Mouse (Mus musculus) T-helper 1 cell (primary cell): ENCODE measurements around the gene Abhd14b.

Source experiments
- in situ Hi-C: fragments of 300-600 bp; cut with MboI, MseI; formaldehyde crosslinking; loops from one replicate; pipeline ENCODE4 v1.15.1; 2025; ENCODE audit warnings: high pct_unique_total_duplicates

Abhd14b gene

GRCm38 (mm10) chr9:106447348-106447747 lies at the start of gene Abhd14b, which contains the start of gene Abhd14a:
Gene Abhd14b, plus strand, starts transcription at chr9:106447459.
Gene Abhd14a, minus strand, starts transcription at chr9:106447678.
- in situ Hi-C loops: no loop called here

GRCm38 (mm10) chr9:106397733-106398132 lies 49.5 kb upstream of the Abhd14b start:
- in situ Hi-C loops: no loop called here

GRCm38 (mm10) chr9:106398667-106399311 lies 48.5 kb upstream of the Abhd14b start:
- in situ Hi-C loops: no loop called here

DNA sequence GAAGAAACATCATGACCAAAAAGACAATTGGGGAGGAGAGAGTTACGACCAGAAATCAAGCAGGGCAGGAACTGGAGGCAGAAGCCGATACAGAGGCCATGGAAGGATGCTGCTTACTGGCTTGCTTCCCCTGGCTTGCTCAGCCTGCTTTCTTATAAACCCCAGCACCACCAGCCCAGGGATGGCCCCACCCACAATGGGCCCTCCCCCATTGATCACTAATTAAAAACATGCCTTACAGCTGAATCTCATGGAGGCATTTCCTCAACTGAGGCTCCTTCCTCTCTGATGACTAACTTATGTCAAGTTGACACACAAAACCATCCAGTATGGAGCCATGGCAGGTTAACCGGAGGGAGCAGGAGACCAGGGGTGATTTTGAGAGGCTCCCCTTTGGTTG lies 47.5 kb upstream of the Abhd14b start:
- in situ Hi-C loops: loop anchor here (25.0 kb wide), 1 partner anchor 738 kb away; no protein-coding TSS in a partner anchor

DNA sequence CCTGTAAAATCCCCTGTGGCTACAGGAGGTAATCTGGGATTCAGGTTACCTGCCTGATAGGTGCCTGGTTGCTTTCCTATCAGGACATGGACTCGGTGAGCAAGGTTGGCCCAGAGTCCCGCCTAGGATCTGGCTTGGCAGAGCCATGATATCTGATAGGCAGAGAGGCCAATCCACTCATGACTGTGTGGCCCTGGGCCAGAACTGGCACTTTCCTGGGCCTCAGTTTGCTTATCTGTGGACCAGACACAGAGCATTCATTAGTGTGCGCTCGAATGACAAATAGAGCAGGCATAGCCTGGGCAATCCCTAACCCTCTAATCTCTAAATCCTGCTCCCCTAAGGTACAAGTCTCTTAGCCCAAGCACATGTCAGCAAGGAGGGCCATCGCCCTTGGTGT lies 45.1 kb upstream of the Abhd14b start:
- in situ Hi-C loops: loop anchor here (25.0 kb wide), 1 partner anchor 740 kb away; no protein-coding TSS in a partner anchor

DNA sequence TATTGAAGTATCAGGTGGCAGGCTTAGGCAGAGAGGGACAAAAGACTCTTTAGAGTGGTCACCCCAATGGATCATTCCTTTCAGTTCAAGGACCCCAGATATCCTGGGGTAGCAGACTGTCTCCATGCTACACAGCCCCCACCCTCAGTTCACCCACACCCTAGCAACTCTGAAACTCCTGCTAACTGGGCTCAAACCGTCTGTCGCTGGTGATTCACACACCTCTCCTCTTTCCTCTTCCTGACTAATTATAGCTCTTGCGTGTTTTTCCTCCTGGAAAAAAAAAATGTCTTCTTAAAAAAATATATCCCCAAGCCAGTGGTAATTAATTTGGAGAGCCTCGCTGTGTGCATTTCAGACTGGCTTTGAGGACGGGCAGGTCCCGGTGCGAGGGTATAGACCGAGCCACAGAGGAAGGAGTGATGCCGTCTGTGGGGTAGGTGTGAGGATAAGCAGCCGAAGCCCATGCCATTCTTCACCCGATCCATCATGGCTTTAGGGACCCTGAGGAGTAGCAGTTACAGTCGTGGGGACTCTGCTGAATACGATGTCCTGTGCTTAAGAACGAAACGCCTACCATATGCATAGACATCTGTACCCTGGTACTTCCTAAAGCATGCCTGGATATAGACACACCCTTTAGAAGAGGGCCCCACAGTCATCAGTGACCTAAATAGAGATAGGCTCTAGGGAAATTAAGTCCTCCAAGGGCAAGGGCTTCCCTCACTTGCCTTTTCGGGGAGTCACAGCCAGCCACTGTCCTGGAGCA lies 44.5 kb upstream of the Abhd14b start:
- in situ Hi-C loops: loop anchor here (25.0 kb wide), 1 partner anchor 740 kb away; no protein-coding TSS in a partner anchor

DNA sequence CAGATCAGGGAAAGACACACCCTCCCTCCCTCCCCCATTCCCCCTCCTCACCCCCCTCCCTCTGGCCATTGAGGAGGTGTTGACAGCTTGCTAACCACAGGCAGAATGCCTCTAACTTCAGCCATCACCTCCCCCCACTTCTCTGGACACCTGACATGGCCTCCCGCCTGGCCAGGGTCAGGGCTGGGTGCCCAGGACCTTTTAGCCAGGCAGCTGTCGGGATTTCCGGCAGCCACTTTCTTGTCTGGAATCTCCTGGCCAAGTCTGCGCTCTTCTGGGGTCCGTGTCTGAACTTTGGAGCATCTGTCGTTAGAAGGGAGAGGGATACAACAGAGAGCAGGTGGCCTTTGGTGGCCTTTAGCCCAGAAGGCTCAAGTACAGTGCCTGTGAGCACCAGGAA lies 42.0 kb upstream of the Abhd14b start:
- in situ Hi-C loops: loop anchor here (25.0 kb wide), 1 partner anchor 743 kb away; no protein-coding TSS in a partner anchor

DNA sequence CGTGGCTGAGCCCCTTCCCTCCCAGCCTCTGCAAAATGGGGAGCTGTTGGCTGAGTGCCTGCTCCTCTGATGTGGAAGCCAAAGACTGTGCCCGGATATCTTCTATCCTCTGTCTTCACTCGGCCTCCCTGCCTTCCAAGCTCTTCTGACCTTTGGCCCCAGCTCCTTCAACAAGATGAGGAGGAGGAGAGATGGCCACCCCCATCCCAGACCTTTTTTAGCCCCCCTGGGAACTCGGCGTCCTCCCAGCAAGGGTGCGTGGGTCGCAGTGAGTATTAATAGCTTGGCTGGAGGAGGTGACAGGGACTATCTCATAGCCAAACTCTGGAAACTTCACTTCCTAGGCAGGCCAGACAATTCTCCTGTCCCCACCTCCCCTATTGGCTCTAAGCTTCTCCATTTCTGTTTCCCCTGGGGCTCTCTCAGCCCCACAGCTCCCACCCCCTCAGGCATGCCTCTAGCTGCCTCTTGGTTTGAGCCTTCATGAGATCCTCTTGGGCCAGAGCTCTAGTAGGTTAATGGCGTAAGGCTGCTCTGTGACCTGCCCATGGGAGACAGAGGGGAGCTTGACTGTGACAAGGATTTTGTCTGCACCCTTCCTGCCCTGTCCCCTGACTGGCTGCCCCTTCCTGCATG lies 40.7 kb upstream of the Abhd14b start:
- in situ Hi-C loops: loop anchor here (25.0 kb wide), 1 partner anchor 744 kb away; no protein-coding TSS in a partner anchor

DNA sequence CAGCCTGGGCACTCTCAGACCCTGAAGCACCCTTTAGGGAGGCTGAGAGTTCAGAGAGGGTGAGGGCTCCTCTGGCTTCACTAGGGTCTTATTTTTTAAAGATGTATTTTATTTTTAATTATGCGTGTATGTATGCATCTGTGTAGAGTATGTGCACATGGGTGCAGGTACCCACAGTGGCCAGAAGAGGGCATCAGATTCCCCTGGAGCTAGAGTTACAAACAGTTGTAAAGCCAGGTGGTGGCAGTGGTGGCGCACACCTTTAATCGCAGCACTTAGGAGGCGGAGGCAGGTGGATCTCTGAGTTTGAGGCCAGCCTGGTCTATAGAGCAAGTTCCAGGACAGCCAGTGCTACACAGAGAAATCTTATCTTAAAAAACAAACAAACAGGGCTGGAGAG lies 38.2 kb upstream of the Abhd14b start:
- in situ Hi-C loops: loop anchor here (25.0 kb wide), 1 partner anchor 747 kb away; no protein-coding TSS in a partner anchor

DNA sequence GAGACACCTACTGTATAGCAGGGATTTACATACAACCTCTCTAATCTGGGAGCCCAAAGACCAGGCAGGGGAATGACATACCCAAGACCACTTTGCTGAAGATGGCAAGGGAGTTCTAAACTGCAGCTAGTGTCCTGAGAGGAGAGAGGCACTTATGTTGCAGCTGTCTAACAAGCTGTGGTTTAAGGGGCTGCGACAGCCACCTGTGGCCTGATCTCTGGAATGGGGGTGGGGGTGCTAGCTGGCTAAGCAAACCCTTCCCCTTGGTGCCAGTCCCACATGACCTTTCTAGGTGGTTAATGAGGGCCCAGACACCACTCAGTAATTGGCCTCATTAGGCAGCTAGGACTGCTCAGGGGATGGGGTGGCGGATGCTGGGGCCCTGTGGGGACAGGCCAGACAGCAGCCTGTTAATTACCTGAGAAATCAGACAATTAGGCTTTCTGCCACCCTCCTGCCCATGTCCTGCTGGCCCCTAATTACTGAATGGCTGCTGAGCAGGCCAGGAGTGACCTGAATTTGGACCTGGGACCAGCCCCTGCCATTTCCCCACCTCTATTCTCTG lies 37.1 kb upstream of the Abhd14b start:
- in situ Hi-C loops: loop anchor here (25.0 kb wide), 1 partner anchor 748 kb away; no protein-coding TSS in a partner anchor

DNA sequence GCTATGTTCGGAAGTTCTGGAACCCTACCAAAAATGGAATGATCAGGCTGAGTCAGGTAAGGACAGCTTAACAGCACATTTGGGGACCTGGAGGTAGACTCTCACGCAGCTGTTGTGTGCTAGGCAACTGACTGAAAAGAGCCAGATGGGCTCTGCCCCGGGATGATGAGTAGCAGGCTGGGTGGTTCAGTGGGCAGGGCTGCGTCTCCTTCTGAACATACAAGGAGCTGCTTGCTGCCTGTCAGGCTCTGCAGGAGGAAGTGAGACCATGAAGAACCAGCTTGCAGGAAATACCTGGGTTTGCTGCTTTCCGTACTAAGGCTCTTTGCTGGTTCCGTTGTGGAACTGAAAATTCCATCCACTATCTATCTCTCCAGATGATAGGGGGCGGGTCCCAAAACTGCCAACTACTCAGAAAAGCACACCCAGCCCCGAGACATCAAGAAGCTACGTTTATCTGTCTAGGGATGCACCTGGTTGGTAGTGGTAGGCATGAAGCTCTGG lies 36.1 kb upstream of the Abhd14b start:
- in situ Hi-C loops: loop anchor here (25.0 kb wide), 1 partner anchor 749 kb away; no protein-coding TSS in a partner anchor

DNA sequence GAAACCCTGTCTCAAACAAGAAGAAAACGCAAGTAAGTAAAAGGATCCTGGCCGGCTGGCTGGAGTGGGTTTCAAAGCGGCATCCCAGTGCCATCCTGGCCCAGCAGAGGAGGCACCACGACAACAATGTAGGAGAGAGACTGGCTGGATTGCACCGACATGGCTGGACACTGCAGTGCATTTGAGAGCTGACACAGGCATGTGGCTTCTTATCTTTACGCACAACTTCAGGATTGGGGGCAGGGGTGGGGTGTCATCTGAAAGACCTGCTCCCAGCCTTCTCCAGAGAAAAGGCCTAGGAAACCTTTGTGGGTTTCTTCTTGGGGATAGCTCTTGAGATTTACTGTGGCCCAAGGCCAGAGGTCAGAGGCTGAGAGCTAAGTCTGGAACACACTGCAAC lies 35.5 kb upstream of the Abhd14b start:
- in situ Hi-C loops: loop anchor here (25.0 kb wide), 1 partner anchor 749 kb away; no protein-coding TSS in a partner anchor

GRCm38 (mm10) chr9:106412210-106412609 lies 35.0 kb upstream of the Abhd14b start:
- in situ Hi-C loops: loop anchor here (25.0 kb wide), 1 partner anchor 750 kb away; no protein-coding TSS in a partner anchor

- in situ Hi-C loops: loop anchor here (25.0 kb wide), 1 partner anchor 751 kb away; no protein-coding TSS in a partner anchor
Measured at GRCm38 (mm10) chr9:106413606-106414005, 33.7 kb upstream of the Abhd14b start.

- in situ Hi-C loops: loop anchor here (25.0 kb wide), 1 partner anchor 755 kb away; no protein-coding TSS in a partner anchor
Measured at GRCm38 (mm10) chr9:106416826-106417225, 30.4 kb upstream of the Abhd14b start.

- in situ Hi-C loops: loop anchor here (25.0 kb wide), 1 partner anchor 756 kb away; no protein-coding TSS in a partner anchor
Measured at GRCm38 (mm10) chr9:106417841-106418625, 29.2 kb upstream of the Abhd14b start.

GRCm38 (mm10) chr9:106420608-106421007 lies 26.7 kb upstream of the Abhd14b start:
- in situ Hi-C loops: loop anchor here (5.0 to 25.0 kb wide), 3 partner anchors 113 to 758 kb away; no protein-coding TSS in a partner anchor

GRCm38 (mm10) chr9:106421033-106421864 lies 26.0 kb upstream of the Abhd14b start:
- in situ Hi-C loops: loop anchor here (5.0 to 25.0 kb wide), 3 partner anchors 114 to 759 kb away; no protein-coding TSS in a partner anchor

GRCm38 (mm10) chr9:106421865-106422160 lies 25.4 kb upstream of the Abhd14b start:
- in situ Hi-C loops: loop anchor here (5.0 to 25.0 kb wide), 3 partner anchors 115 to 760 kb away; no protein-coding TSS in a partner anchor
